Mouse (Mus musculus): ENCODE results near the gene Grin2d.
A peak's percentile ranks its signal among the peaks of the same experiment; 100 is the strongest.
"Not testable (repeated sequence)": the region's sequence is repeated elsewhere in the genome, so short reads cannot be mapped to it uniquely, and the experiment has no call there.

Gene Grin2d

GRCm38 (mm10) chr7:45878278-45878677, at the start of gene Grin2d:
Gene Grin2d, minus strand, starts transcription at chr7:45878378.
- not testable (repeated sequence) for DNase-seq

- DNase-seq: peak; percentile 70 to 75
Observed at GRCm38 (mm10) chr7:45924429-45924816, 46.2 kb upstream of the Grin2d start.

- peak; percentile 41 to 61 for DNase-seq
Observed at GRCm38 (mm10) chr7:45923762-45924428, 45.7 kb upstream of the Grin2d start, which contains the start of gene Ccdc114. Gene Ccdc114, plus strand, starts transcription at chr7:45924072.

DNA sequence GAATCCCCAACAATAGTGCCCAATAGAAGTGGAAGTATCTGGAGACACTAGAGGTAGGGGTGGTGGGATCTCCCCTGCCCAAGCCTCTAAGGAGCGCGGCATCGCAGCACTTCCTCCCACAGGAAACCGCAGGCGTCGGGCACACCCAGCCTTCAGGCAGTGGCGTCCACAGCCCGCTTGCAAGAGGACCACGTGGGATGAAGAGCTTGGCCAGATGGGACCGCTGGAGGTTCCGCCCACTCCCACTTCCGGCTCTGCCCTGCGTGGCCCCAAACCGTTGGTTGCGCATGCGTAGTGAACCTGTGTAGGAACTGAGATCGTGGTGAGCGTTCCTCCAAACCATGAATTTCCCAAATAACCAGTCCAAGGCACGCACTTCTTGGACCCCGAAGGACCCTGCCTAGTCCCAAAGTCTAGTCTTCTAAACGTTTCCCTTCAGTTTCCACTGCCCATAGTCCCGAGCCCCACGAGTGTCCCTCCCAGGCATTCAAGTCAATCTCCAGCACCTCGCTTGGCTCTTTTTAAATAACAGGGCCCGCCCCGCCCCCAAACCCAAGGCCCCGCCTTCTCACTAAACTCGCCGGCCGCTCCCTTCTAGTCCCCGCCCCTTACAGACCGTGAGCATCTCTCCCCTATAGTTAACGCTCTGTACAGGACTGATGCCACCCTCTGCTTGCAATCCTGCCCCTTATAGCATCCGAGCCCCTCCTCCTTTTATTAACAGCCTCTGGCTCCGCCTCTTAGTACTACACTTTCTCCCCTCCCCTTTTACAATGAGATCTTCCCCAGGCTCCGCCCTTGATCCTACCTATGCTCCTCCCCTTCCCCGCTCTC, 45.0 kb upstream of the Grin2d start:
- DNase-seq: peak; percentile 91 to 96

DNA sequence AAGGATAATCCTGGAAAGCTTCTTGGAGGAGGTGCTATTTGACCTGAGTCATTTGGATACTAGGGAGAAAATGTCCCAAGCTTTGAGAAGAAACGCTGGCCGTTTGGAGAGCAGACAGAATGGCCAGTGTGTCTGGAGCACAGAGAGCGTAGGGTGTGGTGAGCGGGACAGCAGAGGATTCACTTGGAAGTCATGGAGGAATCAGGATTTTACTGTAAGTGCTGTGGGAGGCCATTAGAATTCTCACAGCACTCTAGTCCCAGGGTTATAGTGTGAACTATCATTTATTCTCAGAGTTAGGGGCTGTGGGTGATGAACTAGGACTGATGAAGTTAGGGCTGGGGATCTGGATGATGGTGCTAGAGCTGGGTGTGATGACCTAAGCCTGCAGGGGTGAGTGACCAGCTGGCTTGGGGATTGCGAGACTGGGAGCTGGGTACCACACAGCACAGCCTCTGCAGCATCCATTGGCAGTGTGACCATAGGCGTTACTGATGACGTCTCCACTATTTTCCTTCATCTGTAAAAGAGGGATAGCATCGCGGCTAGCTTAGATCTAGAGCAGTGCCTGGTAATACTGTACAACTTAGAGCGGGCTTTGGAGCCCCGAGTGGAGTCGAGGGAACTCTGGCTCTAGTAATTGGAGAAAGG, 43.9 kb upstream of the Grin2d start:
- DNase-seq: no peak

DNA sequence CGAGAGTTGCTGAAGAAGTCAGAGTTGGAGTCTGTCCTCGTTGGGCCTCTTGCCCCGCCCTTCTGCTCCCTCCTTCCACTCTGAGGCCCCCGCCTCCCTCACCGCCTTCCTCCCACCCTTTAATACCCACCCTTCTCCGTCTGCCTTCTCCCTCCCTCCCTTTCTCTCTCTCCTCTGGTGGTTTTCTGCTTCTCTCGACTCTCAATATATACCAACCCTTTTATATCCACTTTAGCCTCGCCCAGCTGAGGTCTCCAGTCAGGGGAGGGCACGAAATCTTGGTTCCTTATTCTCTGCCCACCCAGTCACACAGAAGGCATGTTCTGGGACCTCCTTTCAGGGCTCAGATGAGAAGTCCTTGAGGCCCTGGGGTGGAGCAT, 43.1 kb upstream of the Grin2d start, which contains the start of gene Emp3:
Emp3 (minus strand) TSS at position 163 of the 380 bp plus-strand sequence.
- peak; percentile 75 to 84 for DNase-seq

GRCm38 (mm10) chr7:45920583-45921241, 42.5 kb upstream of the Grin2d start:
- peak; percentile 39 to 46 for DNase-seq

GRCm38 (mm10) chr7:45919761-45920160, 41.6 kb upstream of the Grin2d start:
- no peak for DNase-seq

DNA sequence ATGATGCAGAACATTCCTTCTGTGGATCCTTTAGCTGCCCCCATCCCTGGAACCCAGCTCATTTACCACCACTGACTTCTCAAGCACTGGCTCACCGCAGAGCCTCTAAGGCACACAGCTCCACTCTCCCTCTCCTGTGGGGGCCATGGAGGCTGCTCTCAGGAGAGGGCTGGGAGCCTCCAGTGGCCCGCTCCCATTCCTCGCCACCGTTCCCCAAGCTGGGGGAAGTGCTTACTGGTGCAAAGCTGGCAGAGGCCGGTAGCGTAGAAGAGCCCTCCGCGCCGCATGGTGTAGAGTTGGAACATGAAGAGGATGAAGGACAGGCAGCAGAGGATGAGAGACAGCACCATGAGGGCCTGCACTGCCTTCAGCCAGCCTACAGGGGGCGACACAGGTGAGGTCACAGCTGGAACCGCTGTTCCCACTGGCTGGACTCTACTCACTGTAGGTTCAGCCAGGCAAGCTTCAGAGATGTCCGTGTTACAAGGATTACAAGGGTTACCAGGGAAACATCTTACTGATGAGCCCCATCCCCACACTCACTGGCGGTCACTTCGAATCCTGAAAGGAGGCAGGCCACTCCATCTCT, 41.0 kb upstream of the Grin2d start:
- peak; percentile 32 to 42 for DNase-seq

DNA sequence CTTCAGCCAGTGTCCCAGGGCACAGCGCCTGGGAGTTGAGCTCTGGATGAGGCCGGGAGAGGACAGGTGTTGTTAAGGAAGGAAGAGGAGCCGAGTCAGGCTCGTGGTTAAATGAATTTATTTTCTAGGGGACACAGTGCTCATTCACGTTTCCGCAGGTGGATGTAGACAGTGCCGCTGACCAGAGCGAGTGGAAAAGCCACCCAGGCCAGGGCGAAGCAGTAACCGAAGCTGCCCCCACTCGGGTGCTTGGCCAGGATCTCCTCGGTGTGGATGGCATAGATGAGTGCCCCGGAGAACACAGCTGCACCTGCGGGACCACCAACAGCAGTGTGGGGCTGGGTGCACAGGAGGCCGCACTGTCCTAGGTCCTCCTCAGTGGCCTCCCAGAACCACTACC, 39.7 kb upstream of the Grin2d start:
- peak in 1 of 2 experiments; percentile 38 for DNase-seq

GRCm38 (mm10) chr7:45917004-45917704, 39.0 kb upstream of the Grin2d start:
- DNase-seq: peak; percentile 31 to 39

- peak; percentile 81 to 92 for DNase-seq
Observed at GRCm38 (mm10) chr7:45916056-45917003, 38.2 kb upstream of the Grin2d start.

DNA sequence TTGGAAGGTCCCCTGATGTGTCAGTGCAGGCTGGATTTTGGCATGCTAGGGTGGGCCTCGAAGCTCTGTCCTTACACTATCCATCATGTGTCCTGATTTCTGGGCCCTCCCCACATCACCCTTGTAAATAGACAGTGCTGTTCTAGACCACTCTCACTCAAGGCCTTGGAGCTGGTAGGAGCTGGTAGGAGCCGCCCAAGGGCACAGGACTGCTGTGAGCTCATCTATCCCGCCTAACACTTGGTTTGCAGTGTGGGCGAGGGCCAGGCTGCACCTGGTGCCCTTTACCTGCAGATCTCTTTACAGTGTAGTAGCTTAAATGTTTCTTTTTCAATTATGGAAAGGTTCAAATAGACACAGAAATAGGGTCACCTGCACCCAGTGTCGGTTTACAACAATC, 36.8 kb upstream of the Grin2d start:
- DNase-seq: no peak

- DNase-seq: no peak
Observed at GRCm38 (mm10) chr7:45914067-45914466, 35.9 kb upstream of the Grin2d start.

DNA sequence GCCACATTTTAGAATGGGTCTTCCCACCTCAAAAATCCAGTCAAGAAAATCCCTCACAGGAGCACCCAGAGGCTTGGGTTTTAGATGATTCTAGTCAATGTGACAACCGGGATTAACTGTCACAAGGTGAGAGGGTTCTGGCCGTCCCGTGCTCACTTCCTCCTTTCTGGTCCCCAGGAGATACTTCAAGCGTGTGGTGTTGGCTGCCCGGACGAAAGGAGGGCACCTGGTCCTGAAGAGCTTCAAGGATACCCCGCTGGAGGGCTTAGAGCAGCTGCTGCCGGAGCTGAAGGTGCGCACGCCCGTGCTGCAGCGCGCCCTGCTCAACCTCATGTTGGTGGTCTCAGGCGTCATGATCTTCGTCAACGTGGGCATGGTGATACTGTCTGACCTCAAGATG, 31.0 kb upstream of the Grin2d start:
- DNase-seq: no peak

- DNase-seq: no peak
Observed at GRCm38 (mm10) chr7:45908384-45908783, 30.2 kb upstream of the Grin2d start.

DNA sequence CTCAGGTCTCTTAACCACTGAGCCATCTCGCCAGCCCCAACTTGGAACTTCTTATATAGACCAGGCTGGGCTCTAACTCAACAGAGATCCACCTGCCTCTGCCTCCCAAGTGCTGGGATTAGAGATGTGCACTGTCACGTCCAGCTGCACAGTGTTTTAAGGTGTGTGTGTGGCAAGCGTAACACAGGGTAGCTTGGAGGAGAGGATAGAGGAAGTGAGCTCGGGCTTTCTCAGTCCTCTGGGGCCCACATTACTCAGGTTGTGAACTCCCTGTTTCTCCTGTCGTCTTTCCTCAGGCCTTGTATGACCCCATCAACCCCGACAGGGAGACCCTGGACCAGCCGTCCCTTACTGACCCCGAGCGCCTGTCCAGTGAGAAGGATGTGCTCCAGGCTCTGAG, 28.4 kb upstream of the Grin2d start:
- no peak for DNase-seq

GRCm38 (mm10) chr7:45902481-45903002, 24.4 kb upstream of the Grin2d start:
- DNase-seq: no peak

DNA sequence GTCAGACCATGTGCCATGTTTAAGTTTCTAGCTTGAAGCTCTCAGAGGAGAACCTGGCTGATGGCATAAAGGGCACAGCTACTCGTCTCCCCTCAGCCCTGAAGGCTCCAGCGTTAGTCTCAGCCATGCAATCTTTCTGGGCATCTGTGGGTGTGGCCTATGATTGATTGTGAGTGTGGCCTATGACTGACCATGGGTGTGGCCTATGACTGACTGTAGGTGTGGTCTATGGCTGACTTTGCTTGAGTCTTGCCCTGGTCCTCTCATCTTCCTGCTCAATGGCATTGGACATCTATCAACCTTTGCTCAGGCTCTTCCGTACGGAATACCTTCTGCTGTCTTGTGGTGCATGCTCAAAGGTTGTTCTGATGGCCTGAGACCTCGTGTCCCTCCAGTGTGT, 23.4 kb upstream of the Grin2d start:
- no peak for DNase-seq

- DNase-seq: peak; percentile 31 to 38
Observed at GRCm38 (mm10) chr7:45898125-45898524, 19.9 kb upstream of the Grin2d start.

All from thymus, postnatal 36 days (tissue).